Mouse (Mus musculus): ENCODE measurements around the gene Pard3b.

Pard3b gene

DNA sequence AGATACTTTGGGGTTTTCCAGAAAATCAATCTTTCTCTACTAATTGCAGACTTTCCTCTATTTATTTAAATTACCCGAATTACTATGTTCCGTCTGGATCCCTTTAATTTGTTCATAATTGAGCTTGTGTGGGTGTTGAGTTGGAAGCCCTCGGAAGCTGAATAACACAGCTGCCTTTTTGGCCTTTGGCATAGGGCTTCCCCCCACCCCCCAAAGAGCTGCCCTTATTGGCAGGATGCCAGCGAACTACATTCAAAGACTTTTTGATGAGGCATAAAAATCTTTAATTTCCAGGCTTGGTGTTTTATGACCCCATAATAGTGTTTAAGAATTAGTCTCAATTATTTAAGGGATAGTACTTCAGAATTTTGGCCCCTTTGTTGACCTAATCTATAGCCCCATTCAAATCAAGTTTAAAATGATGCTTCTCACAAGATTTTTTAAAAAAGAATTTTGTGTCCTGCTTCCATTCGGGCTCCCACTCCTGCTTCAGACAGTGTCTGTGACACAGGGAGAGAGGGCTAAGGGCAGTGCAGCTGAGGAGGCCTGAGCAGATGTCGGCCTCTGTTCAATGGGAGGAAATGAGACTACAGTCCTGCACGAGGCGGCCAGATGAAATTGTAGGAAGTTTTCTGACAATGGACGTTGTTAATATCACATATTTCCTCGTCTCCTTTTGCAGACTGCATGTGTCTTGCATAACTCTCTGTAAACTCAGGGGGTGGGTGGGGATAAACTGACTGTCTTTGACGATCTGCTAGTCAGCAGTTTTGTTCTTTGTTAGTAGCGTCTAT lies 605.8 kb downstream of the Pard3b start:
- no peak for DNase-seq (ENCODE audit: low spot score in 2 of 2)

DNA sequence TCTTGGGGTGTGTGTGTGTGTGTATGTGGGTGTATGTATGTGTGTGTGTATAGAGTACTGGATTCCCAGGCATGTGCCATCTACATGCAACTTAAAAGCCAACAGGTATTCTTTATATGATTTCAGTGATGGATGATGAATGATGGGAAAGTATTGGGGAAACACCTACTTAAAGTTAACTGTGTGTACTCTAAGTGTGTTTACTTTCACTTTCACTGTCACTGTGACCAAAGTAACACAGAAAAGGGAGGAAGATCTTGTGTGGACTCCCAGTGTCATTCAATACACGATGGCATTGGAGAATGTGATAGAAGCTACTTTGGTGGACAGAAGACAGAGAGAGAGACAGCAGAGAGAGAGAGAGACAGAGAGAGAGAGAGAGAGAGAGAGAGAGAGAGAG lies 613.8 kb downstream of the Pard3b start:
- no peak for DNase-seq (ENCODE audit: low spot score in 2 of 2)

- DNase-seq (ENCODE audit: low spot score in 2 of 2) = no peak
Measured at GRCm38 (mm10) chr1:62254316-62254715, 615.7 kb downstream of the Pard3b start.

DNA sequence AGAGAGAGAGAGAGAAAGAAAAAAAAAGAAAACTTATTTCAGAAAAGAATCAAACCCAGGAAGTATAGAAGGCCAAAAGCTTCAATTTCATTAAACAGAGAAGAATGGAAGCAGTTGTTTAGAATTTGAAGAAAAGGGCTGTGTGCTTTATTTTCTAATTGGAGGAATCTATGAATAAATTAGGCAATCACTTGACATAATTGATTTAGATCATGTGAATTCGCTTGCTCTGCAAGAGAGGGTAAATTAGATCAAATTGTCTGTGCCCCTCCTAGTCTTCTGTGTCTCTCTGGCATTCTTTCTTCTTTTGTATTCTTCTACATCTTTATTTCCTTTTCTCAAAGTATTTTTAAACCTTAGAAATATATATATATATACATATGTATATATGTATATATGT lies 616.3 kb downstream of the Pard3b start:
- DNase-seq (ENCODE audit: low spot score in 2 of 2) = no peak

- DNase-seq (ENCODE audit: low spot score in 2 of 2) = no peak
Measured at GRCm38 (mm10) chr1:62276466-62276865, 637.8 kb downstream of the Pard3b start.

GRCm38 (mm10) chr1:62278586-62278985 lies 640.0 kb downstream of the Pard3b start:
- DNase-seq (ENCODE audit: low spot score in 2 of 2) = no peak

DNA sequence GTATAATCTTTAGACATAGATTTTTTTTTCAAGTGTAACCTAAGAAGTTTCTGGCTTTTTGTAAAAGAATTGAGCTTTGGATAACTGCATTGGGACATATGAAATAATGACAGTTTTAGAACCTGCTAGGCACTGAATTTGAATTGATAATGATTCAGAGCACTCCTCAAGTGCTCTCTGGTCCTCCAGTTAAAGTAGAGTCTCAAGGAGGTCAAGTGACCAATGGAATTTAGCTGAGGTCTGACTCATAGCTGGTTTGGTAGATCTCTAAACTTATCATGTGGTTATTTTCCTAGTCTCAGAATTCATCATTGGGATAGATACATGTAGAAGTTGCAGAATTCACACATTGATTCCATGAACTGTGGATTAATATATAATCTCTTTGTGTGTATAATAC lies 642.0 kb downstream of the Pard3b start:
- DNase-seq (ENCODE audit: low spot score in 2 of 2) = no peak

DNA sequence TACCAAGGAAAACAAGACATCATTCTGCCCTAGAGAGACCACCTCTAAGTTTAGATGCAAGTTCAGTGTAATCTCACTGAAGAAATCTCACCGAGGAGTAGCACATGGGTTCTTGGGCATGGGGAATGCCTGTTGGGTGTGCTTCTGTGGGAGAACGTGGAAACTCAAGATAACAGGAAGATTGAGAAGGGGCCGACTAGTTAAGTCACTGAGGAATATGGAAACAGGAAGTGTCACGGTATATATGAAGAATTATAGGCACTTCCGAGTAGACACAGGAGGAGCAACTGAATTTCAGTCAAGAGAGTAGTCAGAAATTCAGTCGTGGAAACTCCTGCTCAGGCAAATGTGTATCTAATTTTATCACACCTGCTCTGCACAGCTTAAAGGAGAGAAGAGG lies 644.2 kb downstream of the Pard3b start:
- DNase-seq (ENCODE audit: low spot score in 2 of 2) = no peak

DNA sequence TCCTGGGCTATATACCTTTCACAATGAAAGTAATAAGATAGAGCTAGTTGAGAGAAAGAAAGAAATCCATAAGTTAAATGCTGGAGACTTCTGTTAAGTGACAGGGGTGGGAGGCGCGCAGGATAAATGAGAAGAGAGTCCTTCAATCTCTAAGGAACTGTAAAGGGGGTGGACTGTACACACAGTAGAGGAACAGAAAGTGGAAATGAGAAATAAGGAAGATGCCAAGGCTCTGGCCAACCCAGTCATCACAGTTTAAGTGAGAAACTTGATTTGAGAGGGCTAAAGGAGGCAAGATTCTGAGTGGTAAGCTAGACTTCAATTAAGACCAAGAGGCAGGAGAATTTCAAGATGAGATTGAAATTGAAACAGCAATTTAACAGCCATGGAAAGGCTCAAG lies 645.0 kb downstream of the Pard3b start:
- DNase-seq (ENCODE audit: low spot score in 2 of 2) = no peak

DNA sequence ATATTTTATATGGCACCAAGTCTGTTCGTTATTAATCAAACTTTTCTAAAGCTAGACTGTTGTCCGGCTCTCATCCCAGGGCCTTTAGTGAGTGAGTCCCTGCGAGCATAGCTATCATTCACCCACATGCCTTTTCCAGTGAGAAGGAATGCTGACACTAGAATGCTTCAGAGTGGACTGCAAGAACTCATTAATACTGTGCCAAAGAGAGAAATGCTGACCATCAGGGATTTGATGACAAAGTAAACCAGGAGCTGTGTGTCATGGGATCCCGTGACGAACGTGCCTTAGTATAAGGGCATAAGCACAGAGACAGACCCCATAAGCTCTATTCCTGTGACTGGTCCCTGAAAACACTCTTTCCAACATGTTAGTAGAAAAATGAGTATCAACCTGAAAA lies 670.8 kb downstream of the Pard3b start:
- no peak for DNase-seq (ENCODE audit: low spot score in 2 of 2)

GRCm38 (mm10) chr1:62325237-62325636 lies 686.6 kb downstream of the Pard3b start:
- no peak for DNase-seq (ENCODE audit: low spot score in 2 of 2)

GRCm38 (mm10) chr1:62327743-62328142 lies 689.1 kb downstream of the Pard3b start:
- no peak for DNase-seq (ENCODE audit: low spot score in 2 of 2)

DNA sequence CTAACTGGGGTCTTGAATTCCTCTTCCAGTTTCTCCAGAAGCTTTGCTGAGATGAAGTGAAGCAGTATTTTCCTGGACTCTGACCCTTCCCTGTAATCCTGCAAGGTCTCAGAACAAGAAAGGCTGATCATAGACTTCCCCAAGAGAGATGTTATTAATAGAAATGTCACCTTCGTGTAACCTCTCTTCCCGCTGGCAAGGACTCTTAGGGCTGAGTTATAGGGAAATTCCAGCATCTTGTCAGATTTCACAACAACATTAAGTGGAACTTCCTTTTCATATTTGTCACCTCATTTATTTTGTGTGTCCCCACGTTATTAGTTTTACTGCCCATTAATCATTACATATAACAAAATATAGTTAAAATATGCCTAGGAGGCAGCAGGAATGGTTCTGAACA lies 690.2 kb downstream of the Pard3b start:
- no peak for DNase-seq (ENCODE audit: low spot score in 2 of 2)

DNA sequence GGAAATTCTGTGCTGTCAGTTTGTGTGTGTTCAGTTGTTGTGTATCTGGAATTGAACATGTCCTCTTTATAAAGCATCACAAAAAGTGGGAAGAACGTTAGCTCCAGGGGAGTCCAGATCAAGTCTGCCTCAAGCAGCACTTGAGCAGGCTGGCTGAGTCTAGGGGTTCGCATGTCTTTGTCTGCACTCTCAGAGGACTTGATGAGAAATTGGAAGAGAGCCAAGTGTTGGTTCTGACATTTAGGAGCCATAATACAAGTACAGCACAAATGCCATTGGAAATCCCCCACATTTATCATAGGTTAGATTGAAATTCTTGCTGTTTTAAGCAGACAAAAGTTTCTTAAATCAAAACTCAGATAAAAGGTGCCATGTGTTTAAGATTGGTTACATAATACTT lies 694.4 kb downstream of the Pard3b start:
- no peak for DNase-seq (ENCODE audit: low spot score in 2 of 2)

DNA sequence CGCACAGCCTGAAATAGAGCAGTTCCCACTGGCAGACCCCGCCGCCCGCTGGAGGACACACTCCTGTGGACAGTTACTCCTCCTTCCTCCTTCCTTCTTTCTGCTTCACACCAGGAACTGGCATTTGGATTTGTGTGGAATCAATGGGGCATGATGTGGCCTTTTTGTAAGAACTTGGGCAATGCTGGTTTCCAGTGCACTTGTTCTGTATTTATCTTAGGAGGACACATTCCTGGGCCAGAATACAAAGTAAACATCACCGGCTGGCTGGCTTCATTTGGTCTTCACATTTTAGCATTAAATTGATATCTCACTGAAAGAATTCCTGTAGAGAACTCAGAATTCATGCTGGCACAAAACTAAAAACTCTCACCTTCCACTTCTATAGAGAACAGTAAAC lies 695.6 kb downstream of the Pard3b start:
- no peak for DNase-seq (ENCODE audit: low spot score in 2 of 2)

GRCm38 (mm10) chr1:62340261-62340660 lies 701.6 kb downstream of the Pard3b start:
- no peak for DNase-seq (ENCODE audit: low spot score in 2 of 2)

GRCm38 (mm10) chr1:62344286-62344685 lies 705.7 kb downstream of the Pard3b start:
- DNase-seq (ENCODE audit: low spot score in 2 of 2) = no peak

DNA sequence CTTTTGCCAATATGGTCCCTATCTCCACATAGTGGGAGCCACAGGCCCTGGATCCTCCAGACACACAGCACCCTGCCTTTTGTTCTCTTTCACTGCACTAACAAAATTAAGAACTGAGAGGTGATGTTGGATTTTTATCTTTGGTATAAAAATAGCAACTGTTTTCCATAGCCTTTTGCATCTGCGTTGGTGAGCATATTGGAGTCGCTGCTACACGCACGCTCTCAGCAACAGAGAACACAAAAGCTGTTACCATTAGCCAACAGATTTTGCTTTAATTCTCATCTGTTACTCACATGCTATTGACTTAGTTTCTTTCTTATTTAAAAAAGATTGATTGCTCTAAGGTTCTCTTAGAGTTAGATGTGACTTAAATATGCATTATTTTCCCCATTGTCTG lies 709.7 kb downstream of the Pard3b start:
- no peak for DNase-seq (ENCODE audit: low spot score in 2 of 2)

DNA sequence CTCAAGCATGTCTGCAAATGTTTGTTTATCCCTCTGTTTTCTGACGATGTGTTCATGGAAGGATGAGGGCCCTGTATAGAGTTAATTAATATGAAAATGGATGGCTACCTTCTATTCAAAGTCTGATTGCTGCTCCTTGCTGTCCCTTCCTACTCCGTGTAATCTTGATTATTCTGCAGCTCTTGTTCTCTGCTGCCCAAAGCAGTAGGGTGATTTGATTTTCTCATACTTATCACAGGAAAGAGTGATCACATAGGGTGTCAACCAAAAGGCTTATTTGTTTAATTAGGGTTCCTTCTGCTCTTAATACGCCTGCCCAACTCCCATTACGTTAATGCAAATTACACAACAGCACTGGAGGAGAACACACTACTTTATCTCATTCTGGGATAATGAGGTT lies 716.9 kb downstream of the Pard3b start:
- DNase-seq (ENCODE audit: low spot score in 2 of 2) = no peak

- DNase-seq (ENCODE audit: low spot score in 2 of 2) = no peak
Measured at GRCm38 (mm10) chr1:62374427-62375050, 735.9 kb downstream of the Pard3b start.

- DNase-seq (ENCODE audit: low spot score in 2 of 2) = no peak
Measured at GRCm38 (mm10) chr1:62378335-62378734, 739.7 kb downstream of the Pard3b start.

DNA sequence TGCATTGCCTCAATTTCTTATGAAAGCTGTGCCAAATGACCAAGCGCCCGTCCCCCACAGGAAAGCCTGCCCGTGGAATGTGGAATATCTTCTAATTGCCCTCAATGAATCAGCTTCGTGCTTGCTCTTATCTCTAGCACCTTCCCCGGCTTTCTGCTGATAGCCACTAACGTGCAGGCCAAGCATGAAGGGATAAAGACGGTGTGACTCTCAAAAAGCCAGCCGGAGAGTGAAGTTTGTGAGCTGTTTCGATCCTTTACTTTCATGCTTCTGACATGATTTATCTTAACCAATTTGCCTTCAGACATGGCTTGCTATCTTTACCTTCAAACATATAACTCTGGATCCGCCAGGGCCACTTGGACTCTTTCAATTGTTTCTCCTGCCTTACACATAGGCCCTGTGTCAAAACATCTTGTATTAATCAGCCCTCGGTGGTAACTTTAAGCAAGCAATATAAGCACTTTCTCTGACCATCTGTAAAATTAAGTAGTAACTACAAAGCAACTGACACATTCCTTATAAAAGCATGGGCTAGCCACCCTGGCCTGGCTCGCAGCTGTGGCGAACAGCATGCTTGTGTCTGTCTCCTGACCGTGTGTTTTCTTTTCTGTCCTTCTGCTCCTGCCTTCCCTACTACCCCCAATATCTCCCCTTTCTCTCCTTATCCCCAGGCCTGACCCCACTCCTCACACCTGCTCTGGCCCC lies 744.3 kb downstream of the Pard3b start:
- no peak for DNase-seq (ENCODE audit: low spot score in 2 of 2)

DNA sequence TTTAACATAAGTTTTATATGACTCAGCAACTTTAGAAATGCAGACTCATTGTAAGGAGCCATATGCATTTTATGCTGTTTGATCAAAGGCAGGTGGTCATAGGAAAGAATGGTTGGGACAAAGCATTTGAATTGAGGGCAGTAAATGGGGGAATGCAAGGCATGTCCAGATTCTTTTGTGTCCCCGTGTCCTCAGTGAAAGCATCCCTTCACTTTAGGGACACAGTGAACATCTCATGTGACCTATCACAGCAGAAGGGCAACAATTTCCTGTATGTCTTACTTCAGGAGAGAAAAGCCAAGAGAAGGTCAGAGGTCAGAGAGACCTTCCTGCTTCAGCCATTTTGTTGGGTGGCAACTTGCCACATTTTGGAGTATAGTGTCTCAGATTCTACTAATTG lies 745.6 kb downstream of the Pard3b start:
- no peak for DNase-seq (ENCODE audit: low spot score in 2 of 2)
